Mouse (Mus musculus): Measurements from ENCODE around the gene Mybpc3.

DNA sequence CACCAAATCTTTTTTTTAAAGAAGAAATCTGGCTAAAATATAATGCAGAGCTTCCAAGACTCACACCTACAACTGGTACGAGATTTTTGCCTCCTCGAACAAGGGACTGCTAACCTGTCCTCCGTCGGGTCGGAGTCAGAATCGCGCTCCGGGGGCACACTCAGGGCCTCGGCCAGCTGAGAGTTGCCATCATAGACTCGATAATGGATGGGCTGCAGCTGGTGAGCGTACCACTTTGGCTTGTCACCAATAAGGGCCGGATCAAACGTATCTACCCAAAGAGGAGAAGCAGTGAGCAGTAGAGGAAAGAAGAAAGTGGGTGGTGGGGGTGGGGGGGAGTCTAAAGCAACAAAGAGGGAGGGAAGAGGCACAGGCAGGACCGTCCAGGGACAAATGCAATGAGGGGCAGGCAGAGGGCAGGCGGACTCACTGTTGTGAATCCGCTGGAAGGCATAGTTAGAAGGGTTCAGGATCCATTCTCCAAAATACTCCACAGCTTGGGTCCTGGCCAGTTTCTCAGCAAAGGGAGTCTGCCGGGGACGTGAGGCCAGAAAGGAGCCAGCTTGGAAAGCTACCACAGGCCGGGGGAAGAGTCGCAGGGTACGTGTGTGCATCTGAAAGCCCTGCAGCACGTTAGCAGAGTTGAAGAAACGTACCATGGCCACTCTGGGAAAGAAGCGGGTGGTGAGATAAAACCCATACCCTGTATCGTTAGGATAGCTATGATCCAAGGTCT lies 51.8 kb downstream of the Mybpc3 start:
- TF ChIP-seq CTCF (IDR thresholded peaks at IDR 0.05; ENCODE audit: low read depth) (no peak), EP300 (optimal IDR thresholded peaks at IDR 0.05) (no peak)

Measured in stomach, postnatal 0 days (tissue).